Mouse (Mus musculus): ENCODE measurements around the gene Gse1. TPM values are rescaled to one million over a fixed set of nuclear protein-coding genes. Genes with fewer than 3 reads are reported as not detected.

The Gse1 gene
- polyA plus RNA-seq, 1 experiment from 2014 or later: 6.9 TPM

- Histone ChIP-seq H3K4me3 (replicated peaks; ENCODE audit: low read length) (no peak overlapping the region), H3K4me2 (ENCODE audit: low read depth, low read length) (no peak overlapping the region), H3K36me3 (ENCODE audit: control insufficient read depth, insufficient read depth, low read length) (no peaks in the 10 kb centered on the region), H3K9me3 (replicated peaks; ENCODE audit: control insufficient read depth, low read length) (no peaks in the 10 kb centered on the region), H3K4me1 (ENCODE audit: control insufficient read depth, insufficient read depth, low read length) (peaks cover 69% of the 10 kb centered on the region), H3K27ac (ENCODE audit: low read length) (no peak overlapping the region), H3K27me3 (ENCODE audit: control insufficient read depth, insufficient read depth, low read length) (no peaks in the 10 kb centered on the region), H3K9ac (ENCODE audit: low read length) (no peak overlapping the region)
- 82% methylated on average over 13 of the region's 13 CpGs for WGBS
- ATAC-seq (ENCODE audit: insufficient read depth, low FRiP score): no peak
These were observed 30.9 kb downstream of the Gse1 start for GRCm38 (mm10) chr8:120259206-120259605.

GRCm38 (mm10) chr8:120260677-120261076, 32.4 kb downstream of the Gse1 start:
- no peak for ATAC-seq (ENCODE audit: insufficient read depth, low FRiP score)
- H3K4me3 ChIP-seq (replicated peaks; ENCODE audit: low read length): no peak overlapping the region
- H3K4me2 ChIP-seq (ENCODE audit: low read depth, low read length): peak overlapping the region; percentile 11
- peak overlapping the region; percentile 47 for H3K27ac ChIP-seq (ENCODE audit: low read length)
- no peaks in the 10 kb centered on the region for H3K36me3 ChIP-seq (ENCODE audit: control insufficient read depth, insufficient read depth, low read length)
- H3K9me3 ChIP-seq (replicated peaks; ENCODE audit: control insufficient read depth, low read length): no peaks in the 10 kb centered on the region
- H3K4me1 ChIP-seq (ENCODE audit: control insufficient read depth, insufficient read depth, low read length): peaks cover 75% of the 10 kb centered on the region
- WGBS: 67% methylated on average over 5 of the region's 5 CpGs
- no peaks in the 10 kb centered on the region for H3K27me3 ChIP-seq (ENCODE audit: control insufficient read depth, insufficient read depth, low read length)
- H3K9ac ChIP-seq (ENCODE audit: low read length): peak overlapping the region; percentile 42

DNA sequence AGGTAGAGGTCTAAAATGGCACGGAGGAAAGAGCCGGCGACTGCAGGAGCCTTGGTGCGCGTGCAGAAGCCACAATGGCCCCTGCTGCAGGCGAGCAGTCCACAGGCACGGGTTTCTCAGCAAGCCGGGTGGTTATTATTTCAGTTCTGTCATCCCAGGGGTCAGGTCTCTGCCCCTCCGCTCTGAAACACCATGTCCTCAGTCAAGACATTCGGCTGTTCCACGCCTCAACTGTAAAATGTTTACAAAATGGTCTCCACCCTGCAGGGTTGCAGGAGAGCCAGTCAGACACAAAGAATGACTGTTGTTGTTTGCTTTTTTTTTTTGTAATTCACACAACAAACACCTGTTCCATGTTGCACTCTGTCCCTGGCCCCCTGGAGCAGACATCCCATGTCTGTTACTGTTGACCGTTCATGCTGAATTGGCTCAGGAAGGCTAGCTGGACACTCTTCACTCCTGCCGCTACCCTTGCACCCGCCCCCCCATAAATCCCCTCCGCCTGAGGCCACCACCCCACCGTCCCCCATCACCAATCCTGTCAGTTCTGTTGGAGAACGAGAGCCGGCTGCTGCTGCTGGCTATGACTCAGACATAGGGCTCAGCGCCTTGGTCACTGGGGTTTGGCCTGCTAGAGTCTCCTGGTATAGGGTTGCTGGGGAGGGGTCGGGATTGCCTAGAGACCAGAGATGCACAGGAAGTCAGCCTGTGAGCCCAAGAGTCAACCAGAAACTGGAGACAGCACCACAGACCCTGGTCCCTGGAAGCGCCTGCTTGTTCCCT, 33.3 kb downstream of the Gse1 start:
- no peaks in the 10 kb centered on the region for H3K36me3 ChIP-seq (ENCODE audit: control insufficient read depth, insufficient read depth, low read length)
- H3K27ac ChIP-seq (ENCODE audit: low read length): peak overlapping the region; percentile 47

GRCm38 (mm10) chr8:120263879-120264278, 35.6 kb downstream of the Gse1 start:
- Histone ChIP-seq H3K27me3 (ENCODE audit: control insufficient read depth, insufficient read depth, low read length) (no peaks in the 10 kb centered on the region), H3K9ac (ENCODE audit: low read length) (no peak overlapping the region), H3K36me3 (ENCODE audit: control insufficient read depth, insufficient read depth, low read length) (no peaks in the 10 kb centered on the region), H3K4me2 (ENCODE audit: low read depth, low read length) (no peak overlapping the region), H3K4me3 (replicated peaks; ENCODE audit: low read length) (no peak overlapping the region), H3K9me3 (replicated peaks; ENCODE audit: control insufficient read depth, low read length) (no peaks in the 10 kb centered on the region), H3K27ac (ENCODE audit: low read length) (peak overlapping the region; percentile 93; the same call in 1 of the 2 replicates), H3K4me1 (ENCODE audit: control insufficient read depth, insufficient read depth, low read length) (peaks cover 77% of the 10 kb centered on the region)
- 86% methylated on average over 5 of the region's 5 CpGs for whole genome bisulfite sequencing
- ATAC-seq (ENCODE audit: insufficient read depth, low FRiP score): no peak

More for the DNA sequence above, 33.3 kb downstream of the Gse1 start:
- no peaks in the 10 kb centered on the region for H3K9me3 ChIP-seq (replicated peaks; ENCODE audit: control insufficient read depth, low read length)
- peak overlapping the region; percentile 11 for H3K4me2 ChIP-seq (ENCODE audit: low read depth, low read length)
- H3K4me3 ChIP-seq (replicated peaks; ENCODE audit: low read length): no peak overlapping the region
- WGBS: 19% methylated on average over 21 of the region's 21 CpGs
- 0 out of 2 replicates have a peak, but pooled peaks have one; percentile 4 for ATAC-seq (ENCODE audit: insufficient read depth, low FRiP score)
- H3K27me3 ChIP-seq (ENCODE audit: control insufficient read depth, insufficient read depth, low read length): no peaks in the 10 kb centered on the region
- peaks cover 76% of the 10 kb centered on the region for H3K4me1 ChIP-seq (ENCODE audit: control insufficient read depth, insufficient read depth, low read length)
- 0 out of 2 replicates have a peak overlapping the region, but pooled peaks have one; percentile 4 for H3K9ac ChIP-seq (ENCODE audit: low read length)

GRCm38 (mm10) chr8:120264388-120264943, 36.2 kb downstream of the Gse1 start:
- no peaks in the 10 kb centered on the region for H3K9me3 ChIP-seq (replicated peaks; ENCODE audit: control insufficient read depth, low read length)
- no peak for ATAC-seq (ENCODE audit: insufficient read depth, low FRiP score)
- H3K4me2 ChIP-seq (ENCODE audit: low read depth, low read length): peak overlapping the region; percentile 55
- no peaks in the 10 kb centered on the region for H3K27me3 ChIP-seq (ENCODE audit: control insufficient read depth, insufficient read depth, low read length)
- peak overlapping the region; percentile 29 for H3K4me3 ChIP-seq (replicated peaks; ENCODE audit: low read length)
- peak overlapping the region; percentile 93 for H3K27ac ChIP-seq (ENCODE audit: low read length)
- peaks cover 81% of the 10 kb centered on the region for H3K4me1 ChIP-seq (ENCODE audit: control insufficient read depth, insufficient read depth, low read length)
- H3K9ac ChIP-seq (ENCODE audit: low read length): peak overlapping the region; percentile 67
- no peaks in the 10 kb centered on the region for H3K36me3 ChIP-seq (ENCODE audit: control insufficient read depth, insufficient read depth, low read length)
- 24% methylated on average over 13 of the region's 13 CpGs for WGBS

DNA sequence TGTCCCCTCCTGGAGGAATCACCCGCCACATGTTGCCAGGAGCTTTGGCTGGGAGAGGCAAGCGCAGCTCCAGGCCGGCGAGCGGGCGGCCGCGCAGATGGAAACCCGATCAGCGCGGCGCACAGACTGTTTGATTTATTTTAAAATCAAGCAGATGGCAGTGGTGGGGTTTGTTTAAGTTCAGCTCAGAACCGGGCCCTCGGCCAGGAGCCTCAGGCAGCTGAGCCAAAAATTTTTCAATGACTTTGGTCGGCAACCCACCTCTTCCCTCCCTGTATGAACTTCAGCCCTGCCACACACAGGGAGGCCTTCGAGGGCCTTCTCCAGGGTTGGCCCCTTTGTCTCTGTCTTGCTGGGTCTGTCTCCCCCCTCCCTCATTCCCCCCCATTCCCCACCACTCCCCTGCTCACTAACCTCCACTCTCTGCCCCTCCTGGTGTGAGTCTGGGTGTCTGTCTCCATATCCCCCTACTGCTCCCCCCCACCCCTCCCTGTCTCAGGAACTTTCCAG, 36.7 kb downstream of the Gse1 start:
- WGBS: 2% methylated on average over 16 of the region's 16 CpGs
- peak overlapping the region; percentile 29 for H3K4me3 ChIP-seq (replicated peaks; ENCODE audit: low read length)
- H3K27ac ChIP-seq (ENCODE audit: low read length): peak overlapping the region; percentile 93
- H3K4me2 ChIP-seq (ENCODE audit: low read depth, low read length): peak overlapping the region; percentile 55
- H3K36me3 ChIP-seq (ENCODE audit: control insufficient read depth, insufficient read depth, low read length): no peaks in the 10 kb centered on the region
- no peaks in the 10 kb centered on the region for H3K27me3 ChIP-seq (ENCODE audit: control insufficient read depth, insufficient read depth, low read length)
- H3K4me1 ChIP-seq (ENCODE audit: control insufficient read depth, insufficient read depth, low read length): peaks cover 78% of the 10 kb centered on the region
- peak; percentile 75 for ATAC-seq (ENCODE audit: insufficient read depth, low FRiP score)
- H3K9me3 ChIP-seq (replicated peaks; ENCODE audit: control insufficient read depth, low read length): no peaks in the 10 kb centered on the region
- peak overlapping the region; percentile 67 for H3K9ac ChIP-seq (ENCODE audit: low read length)

DNA sequence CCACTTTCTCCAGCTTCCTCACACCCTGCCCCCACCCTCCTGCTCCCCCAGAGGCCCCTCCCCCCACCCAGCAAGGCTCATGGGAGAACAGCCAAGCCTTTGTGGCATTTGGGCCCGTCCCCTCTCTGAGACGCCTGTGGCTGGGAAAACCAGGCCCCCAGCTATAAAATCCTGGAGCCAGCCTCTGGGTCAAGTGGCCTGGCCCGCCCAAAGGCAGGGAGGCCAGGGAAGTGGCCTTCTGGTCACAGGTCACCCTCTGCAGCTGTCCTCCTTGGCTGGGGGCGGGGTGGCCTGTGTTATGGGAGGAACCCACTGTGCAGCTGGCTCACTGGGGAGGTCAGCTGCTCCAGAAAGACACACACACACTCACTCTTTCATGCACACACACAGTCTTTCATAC, 37.2 kb downstream of the Gse1 start:
- peak; percentile 77 for ATAC-seq (ENCODE audit: insufficient read depth, low FRiP score)
- Histone ChIP-seq H3K4me2 (ENCODE audit: low read depth, low read length) (peak overlapping the region; percentile 55), H3K36me3 (ENCODE audit: control insufficient read depth, insufficient read depth, low read length) (no peaks in the 10 kb centered on the region), H3K27ac (ENCODE audit: low read length) (peak overlapping the region; percentile 93), H3K9ac (ENCODE audit: low read length) (peak overlapping the region; percentile 67), H3K4me3 (replicated peaks; ENCODE audit: low read length) (no peak overlapping the region), H3K27me3 (ENCODE audit: control insufficient read depth, insufficient read depth, low read length) (no peaks in the 10 kb centered on the region), H3K9me3 (replicated peaks; ENCODE audit: control insufficient read depth, low read length) (no peaks in the 10 kb centered on the region), H3K4me1 (ENCODE audit: control insufficient read depth, insufficient read depth, low read length) (peaks cover 73% of the 10 kb centered on the region)
- WGBS: 13% methylated on average over 4 of the region's 4 CpGs

DNA sequence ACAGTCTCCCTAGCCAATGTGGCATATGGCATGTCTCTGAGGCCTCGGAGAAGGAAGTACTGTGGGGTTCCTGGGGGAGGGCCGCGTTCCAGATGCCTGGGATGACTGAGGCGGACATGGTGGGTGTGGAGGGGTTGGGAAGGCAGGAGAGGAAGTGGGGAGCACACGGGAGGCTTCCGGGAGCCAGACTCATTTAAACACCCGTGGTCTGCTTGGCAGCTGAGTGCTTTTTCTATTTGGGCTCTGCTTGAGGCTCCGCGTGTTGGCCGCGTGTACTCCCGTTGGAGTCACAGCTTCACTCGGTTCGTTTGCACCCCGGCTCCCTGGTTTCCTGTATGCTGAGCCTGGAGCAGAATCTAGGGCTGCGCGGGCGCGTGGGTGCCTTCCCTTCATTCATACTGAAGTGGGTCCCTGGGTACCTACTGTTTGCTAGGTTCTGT, 40.3 kb downstream of the Gse1 start:
- no peak for ATAC-seq (ENCODE audit: insufficient read depth, low FRiP score)
- 44% methylated on average over 19 of the region's 19 CpGs for WGBS
- peaks cover 47% of the 10 kb centered on the region for H3K4me1 ChIP-seq (ENCODE audit: control insufficient read depth, insufficient read depth, low read length)
- no peak overlapping the region for H3K4me3 ChIP-seq (replicated peaks; ENCODE audit: low read length)
- 0 out of 2 replicates have a peak overlapping the region, but pooled peaks have one; percentile 28 for H3K9ac ChIP-seq (ENCODE audit: low read length)
- no peaks in the 10 kb centered on the region for H3K27me3 ChIP-seq (ENCODE audit: control insufficient read depth, insufficient read depth, low read length)
- no peaks in the 10 kb centered on the region for H3K36me3 ChIP-seq (ENCODE audit: control insufficient read depth, insufficient read depth, low read length)
- peak overlapping the region; percentile 26; the same call in 1 of the 2 replicates for H3K27ac ChIP-seq (ENCODE audit: low read length)
- no peak overlapping the region; the same call in 1 of the 2 replicates for H3K4me2 ChIP-seq (ENCODE audit: low read depth, low read length)
- H3K9me3 ChIP-seq (replicated peaks; ENCODE audit: control insufficient read depth, low read length): no peaks in the 10 kb centered on the region

GRCm38 (mm10) chr8:120270449-120270848, 42.2 kb downstream of the Gse1 start:
- peaks cover 40% of the 10 kb centered on the region for H3K4me1 ChIP-seq (ENCODE audit: control insufficient read depth, insufficient read depth, low read length)

More at GRCm38 (mm10) chr8:120270449-120270848, 42.2 kb downstream of the Gse1 start:
- Histone ChIP-seq H3K9me3 (replicated peaks; ENCODE audit: control insufficient read depth, low read length) (no peaks in the 10 kb centered on the region), H3K4me2 (ENCODE audit: low read depth, low read length) (no peak overlapping the region), H3K9ac (ENCODE audit: low read length) (peak overlapping the region; percentile 50), H3K27ac (ENCODE audit: low read length) (no peak overlapping the region), H3K36me3 (ENCODE audit: control insufficient read depth, insufficient read depth, low read length) (no peaks in the 10 kb centered on the region), H3K27me3 (ENCODE audit: control insufficient read depth, insufficient read depth, low read length) (no peaks in the 10 kb centered on the region), H3K4me3 (replicated peaks; ENCODE audit: low read length) (no peak overlapping the region)
- WGBS: 78% methylated on average over 13 of the region's 13 CpGs
- peak; percentile 12; the same call in 1 of the 2 replicates for ATAC-seq (ENCODE audit: insufficient read depth, low FRiP score)

All from stomach, embryonic 16.5 days (tissue).